Mouse (Mus musculus) embryonic fibroblast, embryonic 13.5 days (primary cell): ENCODE results near the gene 4930519G04Rik. TPM values are rescaled to one million over a fixed set of nuclear protein-coding genes. Genes with fewer than 3 reads are reported as not detected.
"Not testable (repeated sequence)": the region's sequence is repeated elsewhere in the genome, so short reads cannot be mapped to it uniquely, and the experiment has no call there.

Experiments
- H3K27ac ChIP-seq: 2 replicates; pipeline ENCODE4 v1.5.1; 2012; ENCODE audit warnings: low read length, control low read depth, inconsistent platforms; ENCODE audit not compliant: insufficient read depth
- H3K4me1 ChIP-seq: 2 replicates; pipeline ENCODE4 v1.6.1; 2011; ENCODE audit warnings: low read length; ENCODE audit not compliant: control insufficient read depth, insufficient read depth
- H3K4me3 ChIP-seq: 2 replicates; pipeline ENCODE4 v1.5.1; 2011; ENCODE audit warnings: mild to moderate bottlenecking, control low read depth, low read length; ENCODE audit not compliant: insufficient read depth
- CTCF ChIP-seq: IDR thresholded peaks from 2 replicates; pipeline ENCODE4 v1.5.1; 2011; ENCODE audit warnings: mild to moderate bottlenecking, control low read depth, low read length, moderate library complexity, borderline replicate concordance; ENCODE audit not compliant: insufficient read depth
- POLR2A ChIP-seq: IDR thresholded peaks from 2 replicates; pipeline ENCODE4 v1.6.1; 2011; ENCODE audit warnings: low read depth, mild to moderate bottlenecking, control low read depth, low read length, moderate library complexity
- polyA plus RNA-seq: library from polyadenylated mRNA; stranded (reverse); fragments of >200 nt; gene quantifications from 2 replicates; pipeline ENCODE4 v1.2.4, GENCODE M21; 2011; ENCODE audit warnings: low read depth; ENCODE audit not compliant: missing spikeins, insufficient read length

Gene 4930519G04Rik
- polyA plus RNA-seq, 1 experiment = not detected

DNA sequence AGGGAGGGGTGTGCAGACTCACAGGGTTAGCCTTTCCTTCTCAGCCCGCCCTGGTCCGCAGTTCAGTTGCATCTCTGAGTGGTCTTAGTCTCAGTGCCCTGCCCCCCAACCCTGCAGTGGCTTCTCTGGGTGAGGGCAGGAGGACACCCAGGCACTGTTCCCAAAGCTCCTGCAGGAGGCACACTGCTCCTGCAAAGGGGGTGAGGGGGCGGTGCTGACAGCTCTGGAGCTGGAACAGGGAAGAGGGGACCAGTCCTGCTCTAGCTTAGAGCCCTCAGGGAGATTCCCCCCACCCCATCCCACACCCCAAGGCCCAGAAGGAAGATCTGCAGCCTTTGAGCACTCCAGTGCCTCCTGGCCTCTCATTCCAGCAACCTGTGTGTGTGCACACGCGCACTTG, 10.8 kb upstream of the 4930519G04Rik start:
- TF ChIP-seq CTCF = no peak
- no peak for TF ChIP-seq POLR2A
- no peaks in the 10 kb centered on the region for H3K4me1 ChIP-seq
- H3K27ac ChIP-seq = no peak overlapping the region
- no peak overlapping the region for H3K4me3 ChIP-seq

GRCm38 (mm10) chr5:114844371-114844770, 9.1 kb upstream of the 4930519G04Rik start:
- not testable (repeated sequence) for H3K4me1 ChIP-seq, H3K4me3 ChIP-seq, H3K27ac ChIP-seq

DNA sequence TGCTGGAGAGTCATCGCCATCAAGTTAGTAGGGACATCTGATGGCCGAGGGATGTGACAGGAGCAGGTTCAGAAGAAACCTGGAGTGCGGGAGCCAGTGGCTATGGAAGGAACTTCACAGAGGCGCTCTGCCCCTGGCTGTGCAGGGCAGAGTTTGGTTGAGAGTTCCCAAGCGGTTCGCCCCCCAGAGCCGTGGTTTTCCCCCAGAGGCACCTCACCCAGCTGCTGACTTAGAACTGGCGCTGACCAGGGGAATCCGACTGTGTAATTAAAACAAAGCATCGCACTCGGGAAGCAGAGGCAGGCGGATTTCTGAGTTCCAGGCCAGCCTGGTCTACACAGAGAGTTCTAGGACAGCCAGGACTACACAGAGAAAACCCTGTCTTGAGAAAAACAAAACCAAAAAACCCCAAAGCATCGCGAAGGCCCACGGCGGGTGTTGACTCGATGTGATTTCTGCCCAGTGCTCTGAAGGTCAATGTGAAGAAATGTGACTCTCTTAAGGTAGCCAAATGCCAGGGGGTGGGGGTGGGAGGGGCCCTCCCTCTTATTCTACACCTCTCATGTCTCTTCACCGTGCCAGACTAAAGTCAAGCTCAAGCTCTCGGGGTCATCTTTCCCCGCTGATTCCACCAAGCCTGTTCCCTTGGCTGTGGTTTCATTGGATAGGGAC, 1.8 kb upstream of the 4930519G04Rik start:
- H3K4me3 ChIP-seq = no peak overlapping the region
- no peaks in the 10 kb centered on the region for H3K4me1 ChIP-seq
- H3K27ac ChIP-seq = no peak overlapping the region
- TF ChIP-seq CTCF (no peak), POLR2A (no peak)

DNA sequence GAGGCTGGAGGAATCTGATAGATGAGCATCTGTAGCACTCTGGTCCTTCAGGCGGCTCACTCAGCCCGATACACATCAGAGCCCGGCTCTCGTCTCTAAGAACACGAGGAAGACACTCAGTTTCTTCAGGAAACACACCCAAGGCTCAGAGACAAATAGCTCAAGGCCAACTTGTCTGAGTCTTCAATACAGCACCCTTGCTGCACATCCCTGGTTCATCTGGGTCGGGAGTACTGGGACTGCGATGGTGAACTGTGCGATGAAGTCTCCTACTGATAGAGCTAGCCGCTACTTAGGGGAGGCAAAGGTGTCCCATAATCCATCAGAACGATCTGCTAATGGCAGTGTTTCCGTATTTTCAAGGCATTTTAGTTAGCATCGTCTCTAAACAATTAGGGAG, 5.1 kb downstream of the 4930519G04Rik start, which contains the start of gene Gm9936:
Gm9936 (minus strand) TSS at position 101 of the 400 bp plus-strand sequence.
- peak within 1 kb of the TSS; percentile 15; the same call in 1 of the 2 replicates for H3K4me3 ChIP-seq
- TF ChIP-seq POLR2A = no peak
- TF ChIP-seq CTCF = no peak

DNA sequence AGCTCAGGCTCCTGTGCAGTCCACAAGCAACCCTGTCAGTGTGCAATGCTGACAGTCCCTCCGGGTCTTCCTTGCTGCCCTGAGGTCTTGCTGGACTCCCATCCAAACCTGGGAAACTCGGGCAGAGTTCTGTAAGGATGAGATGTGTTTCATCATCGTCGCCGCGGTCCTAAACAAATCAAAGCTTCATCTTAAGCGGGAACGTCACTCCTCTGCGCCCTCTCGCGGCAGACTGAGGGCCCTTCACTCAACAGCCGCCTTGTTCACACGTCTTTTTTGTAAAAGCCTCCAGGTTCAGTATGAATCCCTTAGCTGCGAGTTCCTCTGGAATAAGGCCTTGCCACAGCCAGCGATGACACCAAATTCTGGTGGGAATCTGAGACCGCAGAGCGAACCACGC, 5.8 kb downstream of the 4930519G04Rik start:
- TF ChIP-seq CTCF = peak; percentile 87
- TF ChIP-seq POLR2A = 0 out of 2 replicates have a peak, but pooled peaks have one; percentile 25

More for the DNA sequence above, 5.1 kb downstream of the 4930519G04Rik start, which contains the start of gene Gm9936:
- Histone ChIP-seq H3K4me1 (no peaks in the 10 kb centered on the region), H3K27ac (no peak within 1 kb of the TSS)

GRCm38 (mm10) chr5:114861730-114862129, 8.3 kb downstream of the 4930519G04Rik start:
- TF ChIP-seq CTCF (no peak), POLR2A (no peak)

More for the DNA sequence above, 5.8 kb downstream of the 4930519G04Rik start:
- no peaks in the 10 kb centered on the region for H3K4me1 ChIP-seq
- peak overlapping the region; percentile 15; the same call in 1 of the 2 replicates for H3K4me3 ChIP-seq
- H3K27ac ChIP-seq = no peak overlapping the region

DNA sequence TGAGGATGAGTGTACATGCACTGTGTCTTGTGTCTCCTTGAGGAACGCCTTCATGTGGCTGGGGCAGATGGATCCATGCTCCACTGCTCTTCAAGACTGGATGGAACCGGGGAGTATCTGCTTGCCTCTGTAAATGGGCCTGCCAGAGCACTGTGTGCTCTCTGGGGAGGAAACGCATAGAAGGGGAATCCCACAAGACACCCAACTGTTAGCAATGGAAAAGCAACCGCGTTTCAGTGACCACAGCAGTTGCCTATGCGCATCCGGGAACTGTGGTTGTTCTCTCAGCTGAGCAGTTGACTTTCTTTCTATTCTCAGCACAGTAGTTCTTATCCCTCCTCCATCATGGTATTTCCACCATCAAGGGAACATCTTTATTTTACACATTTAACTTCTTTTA, 11.3 kb downstream of the 4930519G04Rik start:
- no peak overlapping the region for H3K4me3 ChIP-seq
- no peaks in the 10 kb centered on the region for H3K4me1 ChIP-seq
- TF ChIP-seq CTCF (no peak), POLR2A (no peak)
- no peak overlapping the region for H3K27ac ChIP-seq

More at GRCm38 (mm10) chr5:114861730-114862129, 8.3 kb downstream of the 4930519G04Rik start:
- Histone ChIP-seq H3K27ac (no peak overlapping the region), H3K4me1 (no peaks in the 10 kb centered on the region), H3K4me3 (no peak overlapping the region)

DNA sequence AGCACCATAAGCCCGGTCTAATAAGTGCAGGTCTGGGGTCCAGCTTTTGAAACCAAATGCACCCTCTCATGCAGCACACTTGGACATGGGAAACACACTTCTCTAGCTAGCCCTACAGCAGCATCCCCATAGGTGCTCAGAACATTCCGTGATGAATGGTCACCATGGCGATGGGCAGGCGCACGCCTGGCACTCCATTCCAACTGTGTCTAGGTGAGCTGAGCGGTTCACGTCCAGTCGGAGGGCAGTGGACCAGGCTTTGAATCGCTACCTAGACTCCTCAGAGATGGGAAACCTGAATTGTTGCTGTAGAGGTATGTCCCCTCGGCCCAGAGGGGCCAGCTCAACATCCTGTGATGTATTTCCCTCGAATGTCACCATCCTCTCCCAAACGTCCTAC, 11.8 kb downstream of the 4930519G04Rik start:
- no peak overlapping the region for H3K4me3 ChIP-seq
- no peaks in the 10 kb centered on the region for H3K4me1 ChIP-seq
- TF ChIP-seq CTCF (no peak), POLR2A (no peak)
- H3K27ac ChIP-seq = no peak overlapping the region

GRCm38 (mm10) chr5:114875858-114876257, 22.4 kb downstream of the 4930519G04Rik start:
- no peak for TF ChIP-seq CTCF
- TF ChIP-seq POLR2A = no peak
- no peak overlapping the region for H3K4me3 ChIP-seq
- no peak overlapping the region for H3K27ac ChIP-seq
- H3K4me1 ChIP-seq = peaks cover 4% of the 10 kb centered on the region

DNA sequence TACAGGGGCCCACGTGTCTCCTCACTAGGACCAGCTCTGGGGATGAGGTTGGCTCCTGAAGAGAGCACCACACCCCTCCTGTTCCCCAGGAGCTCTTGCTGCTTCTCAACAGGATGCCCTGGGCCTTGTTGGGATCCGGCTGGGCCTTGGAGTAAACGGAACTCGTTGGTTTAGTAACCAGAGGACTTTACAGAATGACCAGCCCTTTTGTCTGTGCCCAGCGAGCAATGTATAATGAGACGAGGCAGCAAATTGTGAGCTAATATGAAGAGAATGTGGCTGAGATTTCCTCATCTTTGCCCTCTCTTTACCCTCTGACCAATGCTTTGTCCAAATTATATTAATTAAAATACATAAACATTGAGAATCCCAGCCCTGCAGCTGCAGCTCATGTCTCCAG, 22.9 kb downstream of the 4930519G04Rik start:
- H3K4me3 ChIP-seq = no peak overlapping the region
- peaks cover 4% of the 10 kb centered on the region for H3K4me1 ChIP-seq
- no peak overlapping the region for H3K27ac ChIP-seq
- TF ChIP-seq CTCF = no peak
- no peak for TF ChIP-seq POLR2A
